Comparison of ENCODE assay signal across 17 mouse cellular contexts in genomic region chr2:165271326-165271725, GRCm38 (mm10). TPM values are rescaled to one million over a fixed set of nuclear protein-coding genes. Genes with fewer than 3 reads are reported as not detected.
DNase-seq lines count a peak whose midpoint lies in the region; ATAC-seq and TF ChIP-seq lines count a peak whose summit lies in the region.
"Had no signal": no experiment of that assay in that cellular context is flagged by ENCODE, and none has a peak within 500 bp of the region (broad histone marks: within the 10 kb centered on the region; RNA-seq: fewer than 3 reads in every experiment).

No protein-coding gene starts in this region.

- intact Hi-C loops in left cerebral cortex, adult 2 months (cut with DNase I): no loop called here

- no peak for ATAC-seq in forebrain, embryonic 14.5 days
- ATAC-seq in forebrain, postnatal 0 days: no peak
- ATAC-seq in limb, embryonic 12.5 days (ENCODE audit: insufficient number of reproducible peaks, insufficient read depth, low FRiP score, low TSS enrichment, low read depth): no peak
- ATAC-seq in hindbrain, embryonic 16.5 days: no peak
- no peak for ATAC-seq in midbrain, postnatal 0 days (ENCODE audit: low FRiP score)
- ATAC-seq in frontal cortex, adult (ENCODE audit: low TSS enrichment): no peak
- ATAC-seq: intestine, embryonic 15.5 days; liver, embryonic 12.5 days had no signal

- H3K4me3 ChIP-seq in forebrain, embryonic 14.5 days (ENCODE audit: low read depth, low read length): no peak overlapping the region
- H3K4me3 ChIP-seq in forebrain, postnatal 0 days (ENCODE audit: low read depth, low read length): no peak overlapping the region
- no peak overlapping the region for H3K4me3 ChIP-seq in limb, embryonic 12.5 days (replicated peaks)
- H3K4me3 ChIP-seq in limb, embryonic 10.5 days: no peak overlapping the region
- no peak overlapping the region for H3K4me3 ChIP-seq in hindbrain, embryonic 16.5 days (ENCODE audit: low read length)
- H3K4me3 ChIP-seq in midbrain, postnatal 0 days (ENCODE audit: low read depth, low read length): no peak overlapping the region
- H3K4me3 ChIP-seq in left cerebral cortex, adult 2 months: no peak overlapping the region
- H3K4me3 ChIP-seq: intestine, embryonic 15.5 days; liver, embryonic 12.5 days; lung, embryonic 15.5 days had no signal

- H3K9ac ChIP-seq in forebrain, embryonic 14.5 days (ENCODE audit: low read length): no peak overlapping the region
- H3K9ac ChIP-seq in forebrain, postnatal 0 days: no peak overlapping the region
- 0 out of 2 replicates have a peak overlapping the region, but pooled peaks have one; percentile 5 for H3K9ac ChIP-seq in limb, embryonic 12.5 days (replicated peaks)
- H3K9ac ChIP-seq in hindbrain, embryonic 16.5 days (ENCODE audit: low read depth, low read length): no peak overlapping the region
- no peak overlapping the region for H3K9ac ChIP-seq in midbrain, postnatal 0 days (replicated peaks; ENCODE audit: low read length, poor library complexity, severe bottlenecking)
- H3K9ac ChIP-seq: intestine, embryonic 15.5 days; liver, embryonic 12.5 days; lung, embryonic 15.5 days had no signal

- no peak overlapping the region for H3K4me2 ChIP-seq in forebrain, embryonic 14.5 days (ENCODE audit: low read length)
- H3K4me2 ChIP-seq in forebrain, postnatal 0 days (ENCODE audit: low read depth): no peak overlapping the region
- no peak overlapping the region for H3K4me2 ChIP-seq in limb, embryonic 12.5 days
- H3K4me2 ChIP-seq in hindbrain, embryonic 16.5 days (ENCODE audit: low read length): no peak overlapping the region
- H3K4me2 ChIP-seq in midbrain, postnatal 0 days (ENCODE audit: low read depth, low read length, poor library complexity, severe bottlenecking): no peak overlapping the region
- H3K4me2 ChIP-seq: intestine, embryonic 15.5 days; liver, embryonic 12.5 days; lung, embryonic 15.5 days had no signal

- WGBS in forebrain, embryonic 14.5 days: 4% methylated on average over 8 of the region's 8 CpGs
- WGBS in forebrain, postnatal 0 days: 7% methylated on average over 8 of the region's 8 CpGs
- WGBS in limb, embryonic 12.5 days: 6% methylated on average over 8 of the region's 8 CpGs
- 19% methylated on average over 8 of the region's 8 CpGs for WGBS in limb, embryonic 10.5 days
- WGBS in hindbrain, embryonic 16.5 days: 7% methylated on average over 8 of the region's 8 CpGs
- WGBS in midbrain, postnatal 0 days: 13% methylated on average over 8 of the region's 8 CpGs

- no peaks in the 10 kb centered on the region for H3K27me3 ChIP-seq in forebrain, embryonic 14.5 days (replicated peaks; ENCODE audit: control insufficient read depth, insufficient read depth, low read length)
- H3K27me3 ChIP-seq in forebrain, postnatal 0 days (ENCODE audit: insufficient read depth, low read length): no peaks in the 10 kb centered on the region
- H3K27me3 ChIP-seq in limb, embryonic 12.5 days: peaks cover 39% of the 10 kb centered on the region
- H3K27me3 ChIP-seq in limb, embryonic 10.5 days (ENCODE audit: low read depth, poor library complexity, severe bottlenecking): peaks cover 34% of the 10 kb centered on the region
- no peaks in the 10 kb centered on the region for H3K27me3 ChIP-seq in hindbrain, embryonic 16.5 days (replicated peaks; ENCODE audit: control insufficient read depth, insufficient read depth, low read length)
- H3K27me3 ChIP-seq in midbrain, postnatal 0 days (ENCODE audit: insufficient read depth, low read length): no peaks in the 10 kb centered on the region

- no peaks in the 10 kb centered on the region for H3K36me3 ChIP-seq in forebrain, embryonic 14.5 days (ENCODE audit: control insufficient read depth, insufficient read depth, low read length)
- 0 out of 2 replicates have a peak, but pooled peaks cover under 1% of the 10 kb centered on the region for H3K36me3 ChIP-seq in forebrain, postnatal 0 days (ENCODE audit: insufficient read depth)
- H3K36me3 ChIP-seq in limb, embryonic 12.5 days: no peaks in the 10 kb centered on the region
- peaks cover under 1% of the 10 kb centered on the region; the same call in 1 of the 2 replicates for H3K36me3 ChIP-seq in limb, embryonic 10.5 days
- H3K36me3 ChIP-seq in hindbrain, embryonic 16.5 days (ENCODE audit: control insufficient read depth, insufficient read depth, low read length): no peaks in the 10 kb centered on the region
- no peaks in the 10 kb centered on the region; the same call in 1 of the 2 replicates for H3K36me3 ChIP-seq in midbrain, postnatal 0 days (ENCODE audit: insufficient read depth, low read length)
- H3K36me3 ChIP-seq: intestine, embryonic 15.5 days; lung, embryonic 15.5 days had no signal

- no peak for TF ChIP-seq CTCF in forebrain, postnatal 0 days (IDR thresholded peaks at IDR 0.05; ENCODE audit: low read depth)
- no peak for TF ChIP-seq CTCF in midbrain, postnatal 0 days (IDR thresholded peaks at IDR 0.05)
- no peak for TF ChIP-seq CTCF in left cerebral cortex, adult 2 months (IDR thresholded peaks at IDR 0.05)

- 0 out of 2 replicates have a peak overlapping the region, but pooled peaks have one; percentile 33 for H3K27ac ChIP-seq in forebrain, embryonic 14.5 days (ENCODE audit: low read depth, low read length)
- no peak overlapping the region for H3K27ac ChIP-seq in forebrain, postnatal 0 days (ENCODE audit: low read depth, low read length)
- no peak overlapping the region for H3K27ac ChIP-seq in limb, embryonic 12.5 days
- H3K27ac ChIP-seq in limb, embryonic 10.5 days: no peak overlapping the region
- H3K27ac ChIP-seq in hindbrain, embryonic 16.5 days (ENCODE audit: low read depth, low read length): 0 out of 2 replicates have a peak overlapping the region, but pooled peaks have one; percentile 15
- H3K27ac ChIP-seq in midbrain, postnatal 0 days (ENCODE audit: low read depth, low read length): peak overlapping the region; percentile 43; the same call in 1 of the 2 replicates
- H3K27ac ChIP-seq in left cerebral cortex, adult 2 months: no peak overlapping the region
- H3K27ac ChIP-seq: intestine, embryonic 15.5 days; liver, embryonic 12.5 days; lung, embryonic 15.5 days had no signal

- H3K9me3 ChIP-seq in forebrain, embryonic 14.5 days (replicated peaks; ENCODE audit: control insufficient read depth, low read length): no peaks in the 10 kb centered on the region
- H3K9me3 ChIP-seq in forebrain, postnatal 0 days (ENCODE audit: low read length): no peaks in the 10 kb centered on the region
- H3K9me3 ChIP-seq in limb, embryonic 12.5 days: no peaks in the 10 kb centered on the region
- H3K9me3 ChIP-seq in limb, embryonic 10.5 days (replicated peaks): no peaks in the 10 kb centered on the region
- H3K9me3 ChIP-seq in hindbrain, embryonic 16.5 days (ENCODE audit: control insufficient read depth, low read length): no peaks in the 10 kb centered on the region
- no peaks in the 10 kb centered on the region for H3K9me3 ChIP-seq in midbrain, postnatal 0 days (ENCODE audit: low read length)
- H3K9me3 ChIP-seq: intestine, embryonic 15.5 days; liver, embryonic 12.5 days; lung, embryonic 15.5 days had no signal

- H3K4me1 ChIP-seq in forebrain, embryonic 14.5 days (ENCODE audit: control insufficient read depth, insufficient read depth, low read length): peaks cover 45% of the 10 kb centered on the region
- H3K4me1 ChIP-seq in forebrain, postnatal 0 days (ENCODE audit: insufficient read depth): peaks cover 26% of the 10 kb centered on the region
- peaks cover 39% of the 10 kb centered on the region for H3K4me1 ChIP-seq in limb, embryonic 12.5 days (replicated peaks)
- H3K4me1 ChIP-seq in limb, embryonic 10.5 days: peaks cover 60% of the 10 kb centered on the region
- peaks cover 29% of the 10 kb centered on the region for H3K4me1 ChIP-seq in hindbrain, embryonic 16.5 days (ENCODE audit: control insufficient read depth, insufficient read depth, low read depth, low read length)
- peaks cover 28% of the 10 kb centered on the region for H3K4me1 ChIP-seq in midbrain, postnatal 0 days (ENCODE audit: insufficient read depth, low read length)
- H3K4me1 ChIP-seq: liver, embryonic 12.5 days; lung, embryonic 15.5 days had no signal

- peak; percentile 47 for DNase-seq in forebrain, embryonic 14.5 days (ENCODE audit: low spot score)
- no peak for DNase-seq in forebrain, postnatal 0 days
- DNase-seq in limb, embryonic 10.5 days (ENCODE audit: low spot score): no peak
- DNase-seq in midbrain, postnatal 0 days (ENCODE audit: low spot score): no peak
- no peak for DNase-seq in left cerebral cortex, adult 2 months (ENCODE audit: extremely low spot score in 1 of 2, low spot score in 2 of 2)
- DNase-seq: adrenal gland, adult 8-10 months; cerebellum, adult 11 months; cerebellum, postnatal 14 days; heart, adult 18-20 months; layer of hippocampus, postnatal 36 days; right cerebral cortex, postnatal 25 days had no signal

RNA-seq across cellular contexts. Expression of gene Slc35c2, which starts 16.3 kb away (rescaled TPM):
- polyA plus RNA-seq in forebrain, embryonic 14.5 days (2014; fragmentation: Nextera tagmentation; extraction: Ambion mirVana): 54.7 and 56.4 TPM in 2 replicates
- total RNA-seq in forebrain, postnatal 0 days (2014; rRNA removed): 66.9 and 85.8 TPM in 2 replicates
- 62.7 and 65.8 TPM in 2 replicates for polyA plus RNA-seq in forebrain, postnatal 0 days (2015; fragmentation: Nextera tagmentation; extraction: Ambion mirVana)
- 47.2 and 48.3 TPM in 2 replicates for polyA plus RNA-seq in limb, embryonic 12.5 days (2016; fragmentation: Nextera tagmentation; extraction: Ambion mirVana)
- 61.3 and 65.5 TPM in 2 replicates for polyA plus RNA-seq in limb, embryonic 10.5 days (2016; fragmentation: Nextera tagmentation; extraction: Ambion mirVana)
- polyA plus RNA-seq in hindbrain, embryonic 16.5 days (2015; fragmentation: Nextera tagmentation; extraction: Ambion mirVana): 73.4 and 79.6 TPM in 2 replicates
- total RNA-seq in midbrain, postnatal 0 days (2014; rRNA removed): 89.6 and 98.9 TPM in 2 replicates
- polyA plus RNA-seq in midbrain, postnatal 0 days (2015; fragmentation: Nextera tagmentation; extraction: Ambion mirVana): 68.7 and 69.3 TPM in 2 replicates
- total RNA-seq in left cerebral cortex, adult 2 months (2021): 10 to 100 TPM; 59.1 to 63.4 TPM

RNA-seq across cellular contexts. Expression of gene Cdh22, which starts 36.7 kb away (rescaled TPM):
- polyA plus RNA-seq in forebrain, embryonic 14.5 days (2014; fragmentation: Nextera tagmentation; extraction: Ambion mirVana): 4.8 and 4.9 TPM in 2 replicates
- total RNA-seq in forebrain, postnatal 0 days (2014; rRNA removed): 11.5 and 24.6 TPM in 2 replicates
- 7.1 and 10.4 TPM in 2 replicates for polyA plus RNA-seq in forebrain, postnatal 0 days (2015; fragmentation: Nextera tagmentation; extraction: Ambion mirVana)
- polyA plus RNA-seq in limb, embryonic 12.5 days (2016; fragmentation: Nextera tagmentation; extraction: Ambion mirVana): 0.90 and 1.9 TPM in 2 replicates
- polyA plus RNA-seq in limb, embryonic 10.5 days (2016; fragmentation: Nextera tagmentation; extraction: Ambion mirVana): 0.46 and 0.94 TPM in 2 replicates
- polyA plus RNA-seq in hindbrain, embryonic 16.5 days (2015; fragmentation: Nextera tagmentation; extraction: Ambion mirVana): 11.0 and 13.1 TPM in 2 replicates
- total RNA-seq in midbrain, postnatal 0 days (2014; rRNA removed): 41.3 and 47.9 TPM in 2 replicates
- 21.9 and 23.2 TPM in 2 replicates for polyA plus RNA-seq in midbrain, postnatal 0 days (2015; fragmentation: Nextera tagmentation; extraction: Ambion mirVana)
- total RNA-seq in left cerebral cortex, adult 2 months (2021): 10 to 100 TPM; 58.7 to 60.6 TPM

RNA-seq across cellular contexts. Expression of gene Elmo2, which starts 55.0 kb away (rescaled TPM):
- polyA plus RNA-seq in forebrain, embryonic 14.5 days (2014; fragmentation: Nextera tagmentation; extraction: Ambion mirVana): 95.5 and 101 TPM in 2 replicates
- 78.8 and 80.9 TPM in 2 replicates for total RNA-seq in forebrain, postnatal 0 days (2014; rRNA removed)
- 68.6 and 84.5 TPM in 2 replicates for polyA plus RNA-seq in forebrain, postnatal 0 days (2015; fragmentation: Nextera tagmentation; extraction: Ambion mirVana)
- polyA plus RNA-seq in limb, embryonic 12.5 days (2016; fragmentation: Nextera tagmentation; extraction: Ambion mirVana): 83.2 and 88.4 TPM in 2 replicates
- 76.9 and 94.2 TPM in 2 replicates for polyA plus RNA-seq in limb, embryonic 10.5 days (2016; fragmentation: Nextera tagmentation; extraction: Ambion mirVana)
- polyA plus RNA-seq in hindbrain, embryonic 16.5 days (2015; fragmentation: Nextera tagmentation; extraction: Ambion mirVana): 96.2 and 115 TPM in 2 replicates
- total RNA-seq in midbrain, postnatal 0 days (2014; rRNA removed): 98.6 and 99.4 TPM in 2 replicates
- polyA plus RNA-seq in midbrain, postnatal 0 days (2015; fragmentation: Nextera tagmentation; extraction: Ambion mirVana): 77.2 and 80.2 TPM in 2 replicates
- 100 to 1,000 TPM; 164 to 173 TPM for total RNA-seq in left cerebral cortex, adult 2 months (2021)

Comparison
In these comparisons a context has a peak if more than half of its experiments do, and no peak if none do; other contexts are left out.
1. H3K27ac ChIP-seq: peak in forebrain, embryonic 14.5 days (single experiment), hindbrain, embryonic 16.5 days (single experiment) and midbrain, postnatal 0 days (single experiment); none in forebrain, postnatal 0 days (single experiment), limb, embryonic 12.5 days (single experiment), limb, embryonic 10.5 days (single experiment) and left cerebral cortex, adult 2 months (single experiment).